Mouse (Mus musculus): ENCODE results near the gene Nhlrc2. TPM values are rescaled to one million over a fixed set of nuclear protein-coding genes. Genes with fewer than 3 reads are reported as not detected.

Gene Nhlrc2
- polyA plus RNA-seq, 1 experiment, result 6.8 TPM

DNA sequence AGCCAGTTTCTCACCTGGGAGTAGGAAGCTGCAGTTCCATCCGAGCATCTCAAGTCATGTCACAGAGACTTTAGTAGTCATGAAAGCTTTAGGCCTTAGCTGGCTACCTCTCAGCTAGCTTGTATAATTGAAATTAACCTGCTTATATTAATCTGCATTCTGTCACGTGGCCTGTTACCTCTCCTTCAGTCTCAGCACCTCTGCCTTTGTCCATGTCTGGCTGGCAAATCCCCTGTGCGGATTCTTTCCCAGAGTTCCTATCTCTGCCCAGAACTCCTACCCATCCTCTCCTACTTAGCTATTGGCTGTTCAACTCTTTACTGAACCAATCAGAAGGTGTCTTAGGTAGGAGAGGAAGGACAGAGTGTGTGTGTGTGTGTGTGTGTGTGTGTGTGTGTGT, 36.2 kb downstream of the Nhlrc2 start:
- H3K36me3 ChIP-seq (ENCODE audit: control insufficient read depth, insufficient read depth), result peaks cover 36% of the 10 kb centered on the region
- H3K79me3 ChIP-seq (ENCODE audit: low read depth), result no peaks in the 10 kb centered on the region
- H3K27me3 ChIP-seq (ENCODE audit: control insufficient read depth, insufficient read depth, insufficient read length), result no peaks in the 10 kb centered on the region
- H3K79me2 ChIP-seq (ENCODE audit: control insufficient read depth, insufficient read depth), result peaks cover 5% of the 10 kb centered on the region
- no peak overlapping the region for H3K4me3 ChIP-seq (ENCODE audit: insufficient read depth, poor library complexity, severe bottlenecking)
- no peak for TF ChIP-seq CTCF (IDR thresholded peaks at IDR 0.05; ENCODE audit: control insufficient read depth, insufficient read depth, insufficient read length)
- TF ChIP-seq USF1 (IDR thresholded peaks at IDR 0.05; ENCODE audit: low read depth), result no peak
- TF ChIP-seq MAX (IDR thresholded peaks at IDR 0.05), result no peak
- no peak overlapping the region for H3ac ChIP-seq (ENCODE audit: control insufficient read depth, insufficient read length, low read depth)

GRCm38 (mm10) chr19:56586320-56586719, 38.3 kb downstream of the Nhlrc2 start:
- peaks cover 44% of the 10 kb centered on the region for H3K36me3 ChIP-seq (ENCODE audit: control insufficient read depth, insufficient read depth)

DNA sequence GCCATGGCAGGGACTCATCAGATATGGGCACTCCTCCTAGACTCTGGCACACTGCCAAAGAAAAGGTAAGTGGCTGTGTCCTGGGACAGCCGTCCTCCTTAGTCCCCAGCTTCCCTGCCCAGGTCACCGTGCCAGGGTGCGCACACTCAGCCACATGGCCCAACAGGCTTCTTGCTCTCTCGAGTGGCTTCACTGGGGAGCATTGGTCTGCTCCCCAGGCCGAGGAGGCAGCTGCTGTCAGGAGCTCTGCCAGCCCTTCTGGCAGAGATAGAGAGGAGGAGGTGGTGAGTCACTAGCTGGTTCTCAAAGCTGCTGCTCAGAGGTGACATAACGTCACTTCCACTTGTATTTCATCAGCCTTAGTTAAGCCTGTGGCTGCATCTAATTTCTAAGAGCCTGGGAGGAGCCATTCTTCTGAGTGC, 40.2 kb downstream of the Nhlrc2 start:
- H3K36me3 ChIP-seq (ENCODE audit: control insufficient read depth, insufficient read depth), result peaks cover 55% of the 10 kb centered on the region
- H3K79me2 ChIP-seq (ENCODE audit: control insufficient read depth, insufficient read depth), result peaks cover 5% of the 10 kb centered on the region
- H3ac ChIP-seq (ENCODE audit: control insufficient read depth, insufficient read length, low read depth), result peak overlapping the region; percentile 57
- peak; percentile 40 for TF ChIP-seq MYOD1 (IDR thresholded peaks at IDR 0.05; ENCODE audit: control insufficient read depth, insufficient read length, low read depth)
- no peak for TF ChIP-seq CTCF (IDR thresholded peaks at IDR 0.05; ENCODE audit: control insufficient read depth, insufficient read depth, insufficient read length)
- no peak for TF ChIP-seq FOSL1 (IDR thresholded peaks at IDR 0.05; ENCODE audit: insufficient read depth, low read length, poor library complexity, severe bottlenecking)
- no peak for TF ChIP-seq MAX (IDR thresholded peaks at IDR 0.05)
- TF ChIP-seq USF1 (IDR thresholded peaks at IDR 0.05; ENCODE audit: low read depth), result no peak
- no peak for TF ChIP-seq MYOG (IDR thresholded peaks at IDR 0.05; ENCODE audit: control insufficient read depth, extremely low read depth, insufficient read length)
- peak; percentile 50 for TF ChIP-seq CEBPB (IDR thresholded peaks at IDR 0.05; ENCODE audit: low read depth)
- no peaks in the 10 kb centered on the region for H3K27me3 ChIP-seq (ENCODE audit: control insufficient read depth, insufficient read depth, insufficient read length)
- no peak overlapping the region for H3K4me3 ChIP-seq (ENCODE audit: insufficient read depth, poor library complexity, severe bottlenecking)
- no peaks in the 10 kb centered on the region for H3K79me3 ChIP-seq (ENCODE audit: low read depth)

More at GRCm38 (mm10) chr19:56586320-56586719, 38.3 kb downstream of the Nhlrc2 start:
- Histone ChIP-seq H3K4me3 (ENCODE audit: insufficient read depth, poor library complexity, severe bottlenecking) (no peak overlapping the region), H3K79me2 (ENCODE audit: control insufficient read depth, insufficient read depth) (peaks cover 5% of the 10 kb centered on the region), H3K79me3 (ENCODE audit: low read depth) (no peaks in the 10 kb centered on the region), H3K27me3 (ENCODE audit: control insufficient read depth, insufficient read depth, insufficient read length) (no peaks in the 10 kb centered on the region), H3ac (ENCODE audit: control insufficient read depth, insufficient read length, low read depth) (no peak overlapping the region)
- TF ChIP-seq FOSL1 (IDR thresholded peaks at IDR 0.05; ENCODE audit: insufficient read depth, low read length, poor library complexity, severe bottlenecking) (no peak), MYOG (IDR thresholded peaks at IDR 0.05; ENCODE audit: control insufficient read depth, extremely low read depth, insufficient read length) (no peak), MAX (IDR thresholded peaks at IDR 0.05) (no peak), USF1 (IDR thresholded peaks at IDR 0.05; ENCODE audit: low read depth) (no peak), CTCF (IDR thresholded peaks at IDR 0.05; ENCODE audit: control insufficient read depth, insufficient read depth, insufficient read length) (no peak), MYOD1 (IDR thresholded peaks at IDR 0.05; ENCODE audit: control insufficient read depth, insufficient read length, low read depth) (no peak), CEBPB (IDR thresholded peaks at IDR 0.05; ENCODE audit: low read depth) (no peak)

- Histone ChIP-seq H3K4me3 (ENCODE audit: insufficient read depth, poor library complexity, severe bottlenecking) (no peak overlapping the region), H3K27me3 (ENCODE audit: control insufficient read depth, insufficient read depth, insufficient read length) (no peaks in the 10 kb centered on the region), H3K79me2 (ENCODE audit: control insufficient read depth, insufficient read depth) (no peaks in the 10 kb centered on the region), H3K36me3 (ENCODE audit: control insufficient read depth, insufficient read depth) (peaks cover 60% of the 10 kb centered on the region), H3K79me3 (ENCODE audit: low read depth) (no peaks in the 10 kb centered on the region), H3ac (ENCODE audit: control insufficient read depth, insufficient read length, low read depth) (no peak overlapping the region)
- TF ChIP-seq USF1 (IDR thresholded peaks at IDR 0.05; ENCODE audit: low read depth), result no peak
- no peak for TF ChIP-seq MAX (IDR thresholded peaks at IDR 0.05)
- no peak for TF ChIP-seq MYOG (IDR thresholded peaks at IDR 0.05; ENCODE audit: control insufficient read depth, extremely low read depth, insufficient read length)
- TF ChIP-seq MYOD1 (IDR thresholded peaks at IDR 0.05; ENCODE audit: control insufficient read depth, insufficient read length, low read depth), result no peak
- TF ChIP-seq CTCF (IDR thresholded peaks at IDR 0.05; ENCODE audit: control insufficient read depth, insufficient read depth, insufficient read length), result no peak
Observed at GRCm38 (mm10) chr19:56589008-56589407, 40.9 kb downstream of the Nhlrc2 start.

- no peaks in the 10 kb centered on the region for H3K79me3 ChIP-seq (ENCODE audit: low read depth)
- H3K36me3 ChIP-seq (ENCODE audit: control insufficient read depth, insufficient read depth), result peaks cover 63% of the 10 kb centered on the region
- no peak overlapping the region for H3K4me3 ChIP-seq (ENCODE audit: insufficient read depth, poor library complexity, severe bottlenecking)
- H3ac ChIP-seq (ENCODE audit: control insufficient read depth, insufficient read length, low read depth), result no peak overlapping the region
- H3K27me3 ChIP-seq (ENCODE audit: control insufficient read depth, insufficient read depth, insufficient read length), result no peaks in the 10 kb centered on the region
- H3K79me2 ChIP-seq (ENCODE audit: control insufficient read depth, insufficient read depth), result no peaks in the 10 kb centered on the region
- no peak for TF ChIP-seq MYOG (IDR thresholded peaks at IDR 0.05; ENCODE audit: control insufficient read depth, extremely low read depth, insufficient read length)
- TF ChIP-seq CTCF (IDR thresholded peaks at IDR 0.05; ENCODE audit: control insufficient read depth, insufficient read depth, insufficient read length), result no peak
- no peak for TF ChIP-seq FOSL1 (IDR thresholded peaks at IDR 0.05; ENCODE audit: insufficient read depth, low read length, poor library complexity, severe bottlenecking)
- no peak for TF ChIP-seq MYOD1 (IDR thresholded peaks at IDR 0.05; ENCODE audit: control insufficient read depth, insufficient read length, low read depth)
- no peak for TF ChIP-seq CEBPB (IDR thresholded peaks at IDR 0.05; ENCODE audit: low read depth)
- no peak for TF ChIP-seq MAX (IDR thresholded peaks at IDR 0.05)
- no peak for TF ChIP-seq USF1 (IDR thresholded peaks at IDR 0.05; ENCODE audit: low read depth)
Observed at GRCm38 (mm10) chr19:56589455-56589854, 41.4 kb downstream of the Nhlrc2 start.

DNA sequence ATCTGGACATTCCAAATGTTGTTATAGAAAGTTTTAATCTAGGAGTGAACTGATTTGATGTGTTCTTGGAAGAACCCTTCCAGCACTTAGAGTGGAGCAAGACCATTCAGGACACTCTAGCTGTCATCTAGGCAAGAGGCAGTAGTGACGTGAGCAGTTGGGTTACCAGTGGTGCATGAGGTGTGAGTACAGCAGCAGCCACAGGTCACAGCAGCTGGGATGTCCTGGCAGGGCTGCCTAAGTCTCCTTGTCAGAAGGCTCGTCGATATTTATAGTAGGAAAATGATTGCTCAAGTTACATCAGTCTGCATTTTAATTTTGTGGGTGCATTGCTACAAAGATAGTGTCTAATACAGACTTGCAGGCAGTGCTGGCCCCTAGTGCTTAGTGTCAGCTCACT, 42.2 kb downstream of the Nhlrc2 start:
- Histone ChIP-seq H3ac (ENCODE audit: control insufficient read depth, insufficient read length, low read depth) (no peak overlapping the region), H3K27me3 (ENCODE audit: control insufficient read depth, insufficient read depth, insufficient read length) (no peaks in the 10 kb centered on the region), H3K36me3 (ENCODE audit: control insufficient read depth, insufficient read depth) (peaks cover 65% of the 10 kb centered on the region), H3K79me3 (ENCODE audit: low read depth) (no peaks in the 10 kb centered on the region), H3K4me3 (ENCODE audit: insufficient read depth, poor library complexity, severe bottlenecking) (no peak overlapping the region), H3K79me2 (ENCODE audit: control insufficient read depth, insufficient read depth) (no peaks in the 10 kb centered on the region)
- TF ChIP-seq MYOD1 (IDR thresholded peaks at IDR 0.05; ENCODE audit: control insufficient read depth, insufficient read length, low read depth) (no peak), FOSL1 (IDR thresholded peaks at IDR 0.05; ENCODE audit: insufficient read depth, low read length, poor library complexity, severe bottlenecking) (no peak), MYOG (IDR thresholded peaks at IDR 0.05; ENCODE audit: control insufficient read depth, extremely low read depth, insufficient read length) (no peak), CTCF (IDR thresholded peaks at IDR 0.05; ENCODE audit: control insufficient read depth, insufficient read depth, insufficient read length) (no peak), USF1 (IDR thresholded peaks at IDR 0.05; ENCODE audit: low read depth) (no peak), CEBPB (IDR thresholded peaks at IDR 0.05; ENCODE audit: low read depth) (no peak), MAX (IDR thresholded peaks at IDR 0.05) (no peak)

Measured in C2C12 (cell line).